Mouse (Mus musculus) macrophage (primary cell): Measurements from ENCODE around the gene Pde4b. TPM values are rescaled to one million over a fixed set of nuclear protein-coding genes. Genes with fewer than 3 reads are reported as not detected.

ENCODE experiments used
- H3K27ac ChIP-seq: fragments of 350-480 bp; formaldehyde crosslinking; 2 replicates; pipeline ENCODE4 v1.9.0; 2021
- H3K36me3 ChIP-seq: fragments of 350-480 bp; formaldehyde crosslinking; 2 replicates; pipeline ENCODE4 v1.9.0; 2021; ENCODE audit errors: inconsistent target
- H3K4me3 ChIP-seq: fragments of 350-480 bp; formaldehyde crosslinking; 2 replicates; pipeline ENCODE4 v1.9.0; 2021; ENCODE audit errors: inconsistent target
- H3K79me2 ChIP-seq: fragments of 350-480 bp; formaldehyde crosslinking; 2 replicates; pipeline ENCODE4 v1.9.0; 2021; ENCODE audit errors: inconsistent target
- WGBS: methylation state at CpG from one replicate; pipeline ENCODE4 v1.1.7; 2026; ENCODE audit warnings: inconsistent platforms; ENCODE audit not compliant: missing documents; 5-methylcytosine and 5-hydroxymethylcytosine counted together
- polyA plus RNA-seq: library from polyadenylated mRNA; stranded (reverse); fragments of 250-400 nt; gene quantifications from 3 replicates; pipeline ENCODE4 v1.2.4, GENCODE M21; 2018; ENCODE audit warnings: inconsistent platforms

Gene Pde4b
- polyA plus RNA-seq, 1 experiment from 2014 or later = 9.6 TPM

DNA sequence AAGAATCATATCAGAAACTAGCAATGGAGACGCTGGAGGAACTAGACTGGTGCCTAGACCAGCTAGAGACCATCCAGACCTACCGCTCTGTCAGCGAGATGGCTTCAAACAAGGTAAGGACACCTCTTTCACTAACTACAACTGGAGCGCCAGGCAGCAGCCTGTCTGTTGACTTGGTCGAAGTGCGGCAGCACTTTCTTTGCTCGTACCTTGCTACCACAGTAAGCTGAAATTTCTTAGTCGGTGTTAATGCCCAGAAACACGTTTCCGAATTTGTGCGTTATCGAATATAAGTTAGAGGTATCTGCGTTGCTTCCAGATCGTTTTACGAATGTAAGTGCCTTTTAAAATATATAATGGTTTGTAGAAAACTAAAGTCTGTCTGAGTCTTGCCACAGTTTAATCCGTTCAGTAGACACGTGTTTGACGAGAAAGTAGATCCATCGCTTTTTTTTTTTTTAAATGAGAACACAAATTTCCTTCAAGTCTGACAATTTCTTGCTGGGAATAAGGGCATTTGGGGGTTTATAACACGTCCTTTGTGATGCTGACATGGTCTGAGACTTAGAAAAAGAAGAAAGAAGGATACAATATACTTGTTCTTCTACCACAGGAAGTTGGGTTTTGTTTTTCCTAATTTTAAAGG lies 483.5 kb downstream of the Pde4b start:
- Histone ChIP-seq H3K36me3 (no peaks in the 10 kb centered on the region), H3K79me2 (peaks cover 41% of the 10 kb centered on the region; the same call in 1 of the 2 replicates), H3K4me3 (peak overlapping the region; percentile 66), H3K27ac (peak overlapping the region; percentile 57)
- under 1% methylated on average over 20 of the region's 20 CpGs for WGBS

DNA sequence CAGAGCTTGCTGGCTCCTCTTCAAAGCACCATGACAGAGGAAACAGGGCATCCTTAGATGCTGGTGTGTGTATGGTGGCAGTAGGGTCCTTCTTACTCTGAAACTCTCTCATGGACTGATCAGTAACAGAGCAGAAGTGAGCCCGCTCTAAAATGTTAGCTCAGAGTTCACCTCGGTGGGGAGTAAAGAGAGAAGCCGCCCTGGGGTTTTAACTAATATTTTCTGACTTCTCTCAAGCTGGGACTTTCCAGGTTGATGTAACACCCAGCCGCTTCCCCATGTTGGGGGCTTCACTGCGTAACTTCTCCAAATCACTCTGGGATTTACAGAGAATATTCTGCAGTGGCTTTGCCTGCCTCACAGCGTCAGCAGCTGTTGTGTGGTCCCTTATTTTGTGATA lies 484.7 kb downstream of the Pde4b start:
- 5% methylated on average over 6 of the region's 6 CpGs for WGBS

DNA sequence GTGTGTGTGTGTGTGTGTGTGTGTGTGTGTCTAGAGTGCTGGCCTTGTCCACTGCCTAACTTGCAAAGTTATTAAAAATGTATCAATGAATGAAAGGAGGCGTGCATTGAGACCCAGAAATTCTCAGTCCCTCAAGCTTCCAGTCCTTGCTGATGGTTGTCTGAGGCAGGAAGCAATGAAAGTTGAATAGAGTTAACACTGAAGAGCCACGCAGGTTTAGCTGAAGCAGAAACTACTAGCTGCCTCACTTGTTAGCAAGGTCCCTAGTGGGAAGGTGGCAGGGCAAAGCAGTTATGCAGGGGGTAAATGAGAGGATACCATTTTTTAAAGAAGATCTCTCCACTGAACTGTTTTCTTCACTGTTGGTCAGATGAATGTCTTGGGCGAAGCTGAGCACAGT lies 485.2 kb downstream of the Pde4b start:
- no peaks in the 10 kb centered on the region for H3K36me3 ChIP-seq
- 0 out of 2 replicates have a peak overlapping the region, but pooled peaks have one; percentile 13 for H3K27ac ChIP-seq
- H3K4me3 ChIP-seq = no peak overlapping the region
- WGBS = 38% methylated on average over 3 of the region's 3 CpGs
- peaks cover 58% of the 10 kb centered on the region; the same call in 1 of the 2 replicates for H3K79me2 ChIP-seq

More for the DNA sequence above, 484.7 kb downstream of the Pde4b start:
- Histone ChIP-seq H3K36me3 (no peaks in the 10 kb centered on the region), H3K79me2 (peaks cover 52% of the 10 kb centered on the region; the same call in 1 of the 2 replicates), H3K27ac (0 out of 2 replicates have a peak overlapping the region, but pooled peaks have one; percentile 13), H3K4me3 (no peak overlapping the region)

DNA sequence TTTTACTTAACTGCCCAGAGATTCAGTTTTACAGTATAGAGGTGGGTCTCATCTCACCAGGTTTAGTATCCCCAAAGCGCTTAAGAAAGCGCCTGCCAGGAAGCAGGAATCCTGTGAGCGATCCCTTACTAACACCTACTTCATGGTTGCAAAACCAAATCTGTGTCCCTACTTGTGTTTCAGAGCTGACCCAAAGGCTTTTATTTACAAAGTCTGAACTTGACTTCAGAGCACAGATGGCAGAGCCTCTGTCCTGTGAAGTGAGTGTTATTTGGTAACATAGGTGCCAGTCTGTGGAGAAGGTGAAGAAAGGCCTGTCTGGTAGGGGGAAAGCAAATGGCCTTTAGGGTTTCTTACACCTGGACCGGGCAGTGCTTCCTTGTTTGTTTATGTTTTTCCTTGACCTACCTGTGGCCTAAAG lies 486.0 kb downstream of the Pde4b start:
- WGBS = 76% methylated on average over 4 of the region's 4 CpGs
- Histone ChIP-seq H3K27ac (peak overlapping the region; percentile 54), H3K4me3 (no peak overlapping the region)

DNA sequence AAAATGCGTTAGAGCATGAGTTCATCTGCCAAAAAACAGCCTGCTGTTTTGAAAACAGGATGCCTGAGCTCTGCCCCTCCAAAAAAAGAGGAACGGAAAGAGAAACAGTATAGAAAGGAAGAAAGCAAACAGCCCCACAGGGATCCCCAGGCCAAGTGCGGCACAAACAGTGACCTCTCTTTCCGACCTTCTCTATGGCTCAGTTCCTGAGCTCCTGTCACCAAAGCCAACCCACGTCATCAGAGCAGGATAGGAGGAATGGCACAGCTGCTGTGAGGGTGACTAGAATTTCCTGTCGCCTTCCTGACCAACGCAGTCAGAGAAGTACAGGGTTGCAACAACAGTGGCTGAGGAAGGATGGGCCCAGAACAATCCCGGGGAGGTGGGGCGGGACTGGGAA lies 486.9 kb downstream of the Pde4b start:
- no peak overlapping the region for H3K4me3 ChIP-seq
- 2% methylated on average over 9 of the region's 9 CpGs for WGBS
- H3K36me3 ChIP-seq = no peaks in the 10 kb centered on the region

More for the DNA sequence above, 486.0 kb downstream of the Pde4b start:
- Histone ChIP-seq H3K36me3 (no peaks in the 10 kb centered on the region), H3K79me2 (peaks cover 66% of the 10 kb centered on the region; the same call in 1 of the 2 replicates)

GRCm38 (mm10) chr4:102574666-102575254 lies 487.4 kb downstream of the Pde4b start:
- whole genome bisulfite sequencing = 55% methylated on average over 10 of the region's 10 CpGs
- no peak overlapping the region for H3K4me3 ChIP-seq

More for the DNA sequence above, 486.9 kb downstream of the Pde4b start:
- peaks cover 74% of the 10 kb centered on the region; the same call in 1 of the 2 replicates for H3K79me2 ChIP-seq
- H3K27ac ChIP-seq = peak overlapping the region; percentile 54

GRCm38 (mm10) chr4:102576109-102576508 lies 488.8 kb downstream of the Pde4b start:
- 96% methylated on average over 6 of the region's 6 CpGs for WGBS
- Histone ChIP-seq H3K79me2 (peaks cover 82% of the 10 kb centered on the region; the same call in 1 of the 2 replicates), H3K27ac (no peak overlapping the region), H3K4me3 (no peak overlapping the region), H3K36me3 (no peaks in the 10 kb centered on the region)

More at GRCm38 (mm10) chr4:102574666-102575254, 487.4 kb downstream of the Pde4b start:
- no peaks in the 10 kb centered on the region for H3K36me3 ChIP-seq
- H3K79me2 ChIP-seq = peaks cover 75% of the 10 kb centered on the region; the same call in 1 of the 2 replicates
- H3K27ac ChIP-seq = peak overlapping the region; percentile 54

GRCm38 (mm10) chr4:102577636-102578035 lies 490.3 kb downstream of the Pde4b start:
- WGBS = 84% methylated on average over 14 of the region's 14 CpGs
- H3K27ac ChIP-seq = no peak overlapping the region
- H3K36me3 ChIP-seq = no peaks in the 10 kb centered on the region
- H3K79me2 ChIP-seq = peaks cover 88% of the 10 kb centered on the region; the same call in 1 of the 2 replicates
- H3K4me3 ChIP-seq = no peak overlapping the region

DNA sequence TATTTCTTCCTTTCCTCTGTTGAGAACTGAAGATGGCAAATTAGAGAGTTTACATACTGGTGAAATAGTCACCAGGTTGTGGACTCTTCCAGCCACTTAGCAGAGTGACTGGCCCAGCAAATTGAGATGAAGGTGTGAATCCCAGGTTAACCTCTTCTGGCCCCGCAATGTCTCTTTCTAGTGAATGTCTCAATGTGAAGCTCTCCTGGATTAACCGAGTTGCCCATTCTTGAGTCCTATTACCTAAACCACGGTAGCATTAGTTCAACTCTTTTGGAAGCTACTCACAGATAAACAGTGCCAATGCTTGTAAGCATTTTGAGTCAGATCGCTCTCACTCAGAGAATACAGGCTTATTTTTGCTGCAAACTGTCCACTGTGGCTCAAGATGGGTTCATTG lies 491.7 kb downstream of the Pde4b start:
- no peak overlapping the region for H3K4me3 ChIP-seq
- 94% methylated on average over 4 of the region's 4 CpGs for WGBS
- H3K36me3 ChIP-seq = no peaks in the 10 kb centered on the region
- peaks cover 90% of the 10 kb centered on the region; the same call in 1 of the 2 replicates for H3K79me2 ChIP-seq
- no peak overlapping the region for H3K27ac ChIP-seq

DNA sequence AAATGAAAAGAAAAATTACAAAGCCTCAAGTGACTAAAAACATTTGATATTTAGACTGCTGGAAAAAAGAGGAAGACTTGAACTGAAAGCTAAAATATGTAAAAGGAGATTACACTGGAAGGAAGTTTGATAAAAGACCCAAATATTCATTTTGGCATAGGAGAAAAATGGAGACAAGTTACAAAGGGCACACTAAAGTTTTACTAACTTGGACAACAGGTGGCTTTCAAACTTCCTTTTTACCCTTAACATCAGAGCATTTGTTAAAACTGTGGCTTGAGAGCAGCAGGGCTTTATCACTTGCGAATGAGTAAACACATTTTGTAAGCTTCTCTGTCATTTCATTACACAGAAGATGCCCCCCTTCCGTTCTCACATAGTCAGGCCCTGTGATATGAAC lies 492.4 kb downstream of the Pde4b start:
- Histone ChIP-seq H3K36me3 (no peaks in the 10 kb centered on the region), H3K27ac (no peak overlapping the region), H3K4me3 (no peak overlapping the region), H3K79me2 (peaks cover 88% of the 10 kb centered on the region; the same call in 1 of the 2 replicates)
- 22% methylated on average over 2 of the region's 2 CpGs for WGBS

DNA sequence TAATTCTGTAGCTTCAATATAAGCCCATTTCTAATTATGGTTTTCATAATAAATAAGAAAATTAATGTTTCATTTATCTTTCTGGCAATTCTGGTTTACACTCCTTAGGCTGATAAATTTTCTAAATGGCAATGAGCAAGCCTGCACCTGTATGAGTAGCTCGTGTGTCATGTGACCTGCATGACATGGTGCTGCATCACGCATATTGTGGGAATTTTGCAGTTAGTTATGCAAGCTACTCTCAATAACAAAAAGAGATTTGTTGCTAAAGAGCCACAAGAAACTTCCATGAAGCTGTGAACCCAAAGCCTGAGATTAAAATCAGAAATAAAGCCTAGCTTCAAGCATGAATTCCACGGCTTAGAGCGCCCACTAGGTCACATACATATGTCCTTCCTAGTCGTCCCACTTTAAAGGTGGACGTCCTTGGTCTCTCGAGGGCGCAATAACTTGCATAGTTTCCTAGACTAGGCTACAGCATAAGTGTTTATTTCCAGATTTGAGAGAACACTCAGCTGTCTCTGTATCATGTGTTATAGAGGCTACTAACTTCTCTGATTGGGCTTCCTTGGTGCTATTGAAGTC lies 494.9 kb downstream of the Pde4b start:
- Histone ChIP-seq H3K4me3 (no peak overlapping the region), H3K36me3 (no peaks in the 10 kb centered on the region), H3K79me2 (peaks cover 71% of the 10 kb centered on the region; the same call in 1 of the 2 replicates), H3K27ac (no peak overlapping the region)
- WGBS = 89% methylated on average over 8 of the region's 8 CpGs

DNA sequence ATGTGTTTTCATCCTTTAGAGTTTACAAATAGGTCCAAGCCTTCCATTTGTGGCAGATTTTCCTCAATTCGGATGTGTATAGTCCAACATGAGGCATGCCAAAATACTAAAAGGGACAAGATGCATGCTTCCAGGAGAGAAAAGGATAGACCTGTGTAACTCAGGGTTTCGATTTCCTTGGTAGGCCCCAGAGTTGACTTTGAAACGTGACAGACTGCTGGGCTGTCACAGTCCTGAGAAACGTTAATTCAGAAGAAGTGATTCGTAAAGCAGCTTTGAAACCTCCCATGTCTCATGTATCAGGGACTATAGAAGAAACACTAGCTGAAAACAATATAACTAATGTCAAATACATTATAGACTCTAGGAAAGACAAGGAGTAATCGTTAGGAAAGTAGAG lies 495.6 kb downstream of the Pde4b start:
- Histone ChIP-seq H3K79me2 (peaks cover 69% of the 10 kb centered on the region; the same call in 1 of the 2 replicates), H3K4me3 (no peak overlapping the region), H3K36me3 (no peaks in the 10 kb centered on the region), H3K27ac (no peak overlapping the region)
- WGBS = 81% methylated on average over 6 of the region's 6 CpGs

- Histone ChIP-seq H3K36me3 (no peaks in the 10 kb centered on the region), H3K79me2 (peaks cover 64% of the 10 kb centered on the region; the same call in 1 of the 2 replicates), H3K27ac (no peak overlapping the region), H3K4me3 (no peak overlapping the region)
- 71% methylated on average over 3 of the region's 3 CpGs for WGBS
Measured at GRCm38 (mm10) chr4:102583469-102583868, 496.1 kb downstream of the Pde4b start.

DNA sequence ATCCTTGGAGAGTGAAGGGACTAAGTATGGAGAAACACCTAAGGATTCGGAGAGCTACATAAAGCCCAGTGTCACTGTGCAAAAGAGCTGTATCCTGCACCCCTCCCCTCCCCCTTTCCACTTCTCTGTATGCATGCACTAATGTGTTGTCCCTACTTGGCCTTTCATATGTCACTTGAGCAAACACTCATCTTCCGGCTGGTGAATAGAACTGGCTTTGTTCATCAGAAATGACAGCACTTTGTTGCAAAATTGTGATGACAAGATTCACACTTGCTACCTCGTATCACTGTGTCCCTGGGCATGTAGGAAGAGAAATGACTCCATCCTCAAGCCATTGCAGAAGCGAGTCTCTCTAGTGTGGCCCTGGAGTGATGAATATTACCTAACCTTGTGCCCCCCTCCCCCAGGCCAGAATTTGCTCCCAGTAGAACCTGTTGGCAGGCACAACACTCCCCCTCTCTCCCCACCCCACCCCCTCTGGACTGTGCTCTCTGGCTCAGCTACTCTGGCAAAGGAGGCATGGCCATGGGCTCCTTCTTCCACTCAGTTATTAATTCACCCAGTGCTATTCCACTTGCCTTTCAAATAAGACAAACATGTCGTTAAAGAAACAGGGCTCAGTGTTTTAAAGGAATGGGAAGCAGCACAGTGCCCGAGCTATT lies 497.4 kb downstream of the Pde4b start:
- 78% methylated on average over 6 of the region's 6 CpGs for WGBS
- no peaks in the 10 kb centered on the region for H3K36me3 ChIP-seq
- H3K4me3 ChIP-seq = no peak overlapping the region
- peaks cover 65% of the 10 kb centered on the region; the same call in 1 of the 2 replicates for H3K79me2 ChIP-seq
- H3K27ac ChIP-seq = no peak overlapping the region
